Mouse (Mus musculus): ENCODE measurements around the gene Lypd6. TPM values are rescaled to one million over a fixed set of nuclear protein-coding genes. Genes with fewer than 3 reads are reported as not detected.

Lypd6 gene
- polyA plus RNA-seq, 1 experiment from 2014 or later: 6.4 TPM

DNA sequence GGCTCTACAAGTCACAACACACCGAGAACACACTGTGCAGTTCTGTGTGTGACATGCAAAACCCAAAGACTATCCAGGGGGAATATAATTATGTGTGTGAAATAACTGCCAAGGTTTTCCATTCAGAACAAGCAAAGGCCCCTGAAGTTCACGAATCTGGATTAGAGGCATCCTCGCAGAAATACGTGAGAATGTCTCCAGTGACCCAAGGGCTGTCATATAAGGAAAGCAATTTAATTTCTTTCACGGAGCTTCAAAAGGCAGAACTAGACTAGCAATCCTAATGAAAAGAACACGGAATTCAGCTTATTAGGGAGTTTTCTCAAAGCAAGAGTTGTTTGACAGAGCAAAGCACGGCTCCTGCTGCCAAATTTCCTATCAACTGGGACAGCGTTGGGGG, 167.3 kb downstream of the Lypd6 start:
- ATAC-seq (ENCODE audit: insufficient number of reproducible peaks, insufficient read depth, low FRiP score, low TSS enrichment, low read depth): no peak
- Histone ChIP-seq H3K4me3 (no peak overlapping the region), H3K4me2 (no peak overlapping the region), H3K9me3 (no peaks in the 10 kb centered on the region), H3K36me3 (no peaks in the 10 kb centered on the region), H3K27me3 (no peaks in the 10 kb centered on the region), H3K27ac (no peak overlapping the region), H3K4me1 (no peaks in the 10 kb centered on the region), H3K9ac (no peak overlapping the region)
- WGBS: 52% methylated on average over 8 of the region's 8 CpGs

Other genes starting within 250 kb of the Lypd6 start
- 163 and 164 TPM in 2 replicates for gene Mmadhc, start 230.4 kb downstream of the Lypd6 start, polyA plus RNA-seq (2015; fragmentation: Nextera tagmentation; extraction: Ambion mirVana)